Mouse (Mus musculus) gastrocnemius, adult 2 months (tissue): ENCODE measurements around the gene Scgb1a1. TPM values are rescaled to one million over a fixed set of nuclear protein-coding genes. Genes with fewer than 3 reads are reported as not detected.
A peak's percentile ranks its signal among the peaks of the same experiment; 100 is the strongest.

Source experiments
- DNase-seq: peaks from one replicate; pipeline ENCODE4 v3.0.0; 2022
- H3K27ac ChIP-seq: fragments of 200-600 bp; 2 replicates; pipeline ENCODE4 v1.8.1; 2022; ENCODE audit warnings: mild to moderate bottlenecking
- H3K4me3 ChIP-seq: fragments of 200-600 bp; 2 replicates; pipeline ENCODE4 v1.8.1; 2022; ENCODE audit warnings: mild to moderate bottlenecking, moderate library complexity
- CTCF ChIP-seq: fragments of 200-600 bp; IDR thresholded peaks from 2 replicates; pipeline ENCODE4 v1.8.1; 2022; ENCODE audit warnings: antibody characterized with exemption, mild to moderate bottlenecking, moderate library complexity
- intact Hi-C: fragments of 180-260 bp; cut with DNase I; formaldehyde crosslinking; loops from one replicate; pipeline ENCODE4 v1.15.1; 2025
- total RNA-seq, 2 experiments: library from RNA; stranded (reverse); gene quantifications; 2 replicates each; pipeline ENCODE4 v1.2.3; 2021

The Scgb1a1 gene
- total RNA-seq, 2 experiments from 2014 or later, result not detected

GRCm38 (mm10) chr19:9073776-9074411, 13.9 kb downstream of the Scgb1a1 start:
- DNase-seq, result peak; percentile 25

GRCm38 (mm10) chr19:9072157-9072530, 15.6 kb downstream of the Scgb1a1 start:
- no peak for DNase-seq
- TF ChIP-seq CTCF, result no peak
- intact Hi-C loops, result no loop called here
- Histone ChIP-seq H3K4me3 (peak overlapping the region; percentile 24; the same call in 1 of the 2 replicates), H3K27ac (peak overlapping the region; percentile 90)

More at GRCm38 (mm10) chr19:9073776-9074411, 13.9 kb downstream of the Scgb1a1 start:
- H3K27ac ChIP-seq, result peak overlapping the region; percentile 90
- intact Hi-C loops, result no loop called here
- no peak for TF ChIP-seq CTCF
- no peak overlapping the region for H3K4me3 ChIP-seq

GRCm38 (mm10) chr19:9071456-9072156, 16.2 kb downstream of the Scgb1a1 start:
- H3K4me3 ChIP-seq, result peak overlapping the region; percentile 24; the same call in 1 of the 2 replicates
- no peak for TF ChIP-seq CTCF
- intact Hi-C loops, result no loop called here
- peak overlapping the region; percentile 90 for H3K27ac ChIP-seq
- peak; percentile 79 for DNase-seq

- peak; percentile 22 for DNase-seq
- H3K27ac ChIP-seq, result peak overlapping the region; percentile 90
- no peak for TF ChIP-seq CTCF
- H3K4me3 ChIP-seq, result no peak overlapping the region
- intact Hi-C loops, result no loop called here
These were observed 17.4 kb downstream of the Scgb1a1 start for GRCm38 (mm10) chr19:9070316-9070715.

- Histone ChIP-seq H3K27ac (peak overlapping the region; percentile 90), H3K4me3 (no peak overlapping the region)
- no peak for TF ChIP-seq CTCF
- intact Hi-C loops, result no loop called here
- peak; percentile 19 for DNase-seq
These were observed 18.0 kb downstream of the Scgb1a1 start for GRCm38 (mm10) chr19:9069687-9070307.

- H3K4me3 ChIP-seq, result no peak overlapping the region
- H3K27ac ChIP-seq, result peak overlapping the region; percentile 20; the same call in 1 of the 2 replicates
- intact Hi-C loops, result no loop called here
- no peak for TF ChIP-seq CTCF
- DNase-seq, result peak; percentile 14
These were observed 20.5 kb downstream of the Scgb1a1 start for GRCm38 (mm10) chr19:9067292-9067691.

GRCm38 (mm10) chr19:9065621-9066561, 21.9 kb downstream of the Scgb1a1 start:
- Histone ChIP-seq H3K27ac (peak overlapping the region; percentile 41), H3K4me3 (no peak overlapping the region)
- intact Hi-C loops, result no loop called here
- no peak for TF ChIP-seq CTCF
- DNase-seq, result peak; percentile 13

GRCm38 (mm10) chr19:9063831-9064230, 23.9 kb downstream of the Scgb1a1 start:
- DNase-seq, result no peak
- Histone ChIP-seq H3K4me3 (no peak overlapping the region), H3K27ac (no peak overlapping the region)
- intact Hi-C loops, result no loop called here
- no peak for TF ChIP-seq CTCF

GRCm38 (mm10) chr19:9062822-9063221, 24.9 kb downstream of the Scgb1a1 start:
- no peak for TF ChIP-seq CTCF
- intact Hi-C loops, result no loop called here
- no peak for DNase-seq

GRCm38 (mm10) chr19:9061221-9061893, 26.4 kb downstream of the Scgb1a1 start:
- no peak overlapping the region for H3K4me3 ChIP-seq
- DNase-seq, result no peak
- TF ChIP-seq CTCF, result no peak
- intact Hi-C loops, result no loop called here
- H3K27ac ChIP-seq, result peak overlapping the region; percentile 31; the same call in 1 of the 2 replicates

More at GRCm38 (mm10) chr19:9062822-9063221, 24.9 kb downstream of the Scgb1a1 start:
- no peak overlapping the region for H3K4me3 ChIP-seq
- 0 out of 2 replicates have a peak overlapping the region, but pooled peaks have one; percentile 40 for H3K27ac ChIP-seq

GRCm38 (mm10) chr19:9060103-9060502, 27.7 kb downstream of the Scgb1a1 start:
- Histone ChIP-seq H3K4me3 (no peak overlapping the region), H3K27ac (peak overlapping the region; percentile 76)
- no peak for TF ChIP-seq CTCF
- peak; percentile 65 for DNase-seq
- intact Hi-C loops, result no loop called here
